Mouse (Mus musculus) liver, embryonic 14.5 days (tissue): ENCODE measurements around the gene Phldb2.

Source experiments
- CTCF ChIP-seq: IDR thresholded peaks from 2 replicates; pipeline ENCODE4 v1.5.1; 2016; ENCODE audit warnings: antibody characterized with exemption, low read depth, control low read depth
- EP300 ChIP-seq: IDR thresholded peaks from 2 replicates; pipeline ENCODE4 v1.6.1; 2016; ENCODE audit warnings: antibody characterized with exemption, low read depth

DNA sequence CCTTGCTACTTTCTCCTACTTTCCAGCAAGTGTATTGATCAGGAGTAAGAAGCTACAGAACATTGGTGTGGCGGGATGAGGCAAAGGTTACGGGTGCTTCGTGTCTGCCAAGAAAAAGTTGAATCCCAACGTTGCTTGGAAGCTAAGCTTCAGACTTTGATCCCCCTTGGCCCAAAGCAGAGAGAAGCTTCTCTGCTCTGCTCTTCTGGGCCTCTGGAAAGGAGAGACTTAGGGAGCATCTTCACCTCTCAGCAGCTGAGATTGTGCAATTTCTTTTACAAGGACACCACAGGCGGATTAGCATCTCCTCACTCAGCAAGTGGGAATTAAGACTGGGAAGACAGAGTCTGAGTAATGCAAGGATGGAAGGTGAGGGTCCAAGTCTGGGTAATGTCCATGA lies 26.5 kb downstream of the Phldb2 start:
- TF ChIP-seq CTCF, result no peak
- TF ChIP-seq EP300, result no peak
